Mouse (Mus musculus) forelimb bud, embryonic 11.5 days (tissue): ENCODE data around the gene Casp1.
A peak's percentile ranks its signal among the peaks of the same experiment; 100 is the strongest.

Source experiments
- DNase-seq: peaks from one replicate; pipeline ENCODE4 v3.0.0-alpha.2; 2012; ENCODE audit warnings: low read depth, low spot score

Casp1 gene

GRCm38 (mm10) chr9:5298329-5299131, at the start of gene Casp1:
Gene Casp1, plus strand, starts transcription at chr9:5298517.
- no peak for DNase-seq

GRCm38 (mm10) chr9:5263951-5264475, 34.3 kb upstream of the Casp1 start:
- DNase-seq = no peak

GRCm38 (mm10) chr9:5270274-5270673, 28.0 kb upstream of the Casp1 start:
- DNase-seq = no peak

- peak; percentile 18 for DNase-seq
Observed at GRCm38 (mm10) chr9:5270884-5271283, 27.4 kb upstream of the Casp1 start.

- no peak for DNase-seq
Observed at GRCm38 (mm10) chr9:5271334-5271845, 26.9 kb upstream of the Casp1 start.

GRCm38 (mm10) chr9:5286071-5286470, 12.2 kb upstream of the Casp1 start:
- peak; percentile 8 for DNase-seq

- peak; percentile 12 for DNase-seq
Observed at GRCm38 (mm10) chr9:5286597-5286996, 11.7 kb upstream of the Casp1 start.

- DNase-seq = no peak
Observed at GRCm38 (mm10) chr9:5296354-5297237, 1.7 kb upstream of the Casp1 start.

GRCm38 (mm10) chr9:5299132-5299381, 740 bp downstream of the Casp1 start:
- no peak for DNase-seq

GRCm38 (mm10) chr9:5308561-5308960, 10.2 kb downstream of the Casp1 start, which contains the start of gene Casp4:
Gene Casp4, plus strand, starts transcription at chr9:5308828.
- DNase-seq = peak; percentile 9

GRCm38 (mm10) chr9:5310112-5310511, 11.8 kb downstream of the Casp1 start:
- no peak for DNase-seq

GRCm38 (mm10) chr9:5311435-5311834, 13.1 kb downstream of the Casp1 start:
- DNase-seq = no peak

GRCm38 (mm10) chr9:5328204-5328603, 29.9 kb downstream of the Casp1 start:
- no peak for DNase-seq

- no peak for DNase-seq
Observed at GRCm38 (mm10) chr9:5332441-5332840, 34.1 kb downstream of the Casp1 start.

GRCm38 (mm10) chr9:5333422-5333821, 35.1 kb downstream of the Casp1 start:
- no peak for DNase-seq

- DNase-seq = no peak
Observed at GRCm38 (mm10) chr9:5343092-5343491, 44.8 kb downstream of the Casp1 start.

GRCm38 (mm10) chr9:5344090-5344489, 45.8 kb downstream of the Casp1 start:
- DNase-seq = no peak

- DNase-seq = no peak
Observed at GRCm38 (mm10) chr9:5345291-5345898, 47.1 kb downstream of the Casp1 start, which contains the start of gene Casp12. Gene Casp12, plus strand, starts transcription at chr9:5345430.

GRCm38 (mm10) chr9:5347381-5347780, 49.1 kb downstream of the Casp1 start:
- no peak for DNase-seq

- no peak for DNase-seq
Observed at GRCm38 (mm10) chr9:5353673-5354072, 55.4 kb downstream of the Casp1 start.

- DNase-seq = no peak
Observed at GRCm38 (mm10) chr9:5356801-5357200, 58.5 kb downstream of the Casp1 start.
